Mouse (Mus musculus): ENCODE measurements around the gene Otud5. TPM values are rescaled to one million over a fixed set of nuclear protein-coding genes. Genes with fewer than 3 reads are reported as not detected.

Otud5 gene
- polyA plus RNA-seq (2021; fragmentation: Nextera tagmentation), result 6.5 and 37.5 TPM in 2 replicates
- long read RNA-seq, experiment 1, full-length matches to known transcripts, result 2 of 29 reads
- long read RNA-seq, experiment 1, partial matches to known transcripts, result 16 of 29 reads
- long read RNA-seq, experiment 1, other reads (novel, unspliced or antisense), result 11 of 29 reads
- long read RNA-seq, experiment 2, full-length matches to known transcripts, result 3 of 15 reads
- long read RNA-seq, experiment 2, partial matches to known transcripts, result 8 of 15 reads
- long read RNA-seq, experiment 2, other reads (novel, unspliced or antisense), result 4 of 15 reads

GRCm38 (mm10) chrX:7841163-7842162 lies at the start of gene Otud5:
Otud5 (plus strand) TSS chrX:7841364.

DNA sequence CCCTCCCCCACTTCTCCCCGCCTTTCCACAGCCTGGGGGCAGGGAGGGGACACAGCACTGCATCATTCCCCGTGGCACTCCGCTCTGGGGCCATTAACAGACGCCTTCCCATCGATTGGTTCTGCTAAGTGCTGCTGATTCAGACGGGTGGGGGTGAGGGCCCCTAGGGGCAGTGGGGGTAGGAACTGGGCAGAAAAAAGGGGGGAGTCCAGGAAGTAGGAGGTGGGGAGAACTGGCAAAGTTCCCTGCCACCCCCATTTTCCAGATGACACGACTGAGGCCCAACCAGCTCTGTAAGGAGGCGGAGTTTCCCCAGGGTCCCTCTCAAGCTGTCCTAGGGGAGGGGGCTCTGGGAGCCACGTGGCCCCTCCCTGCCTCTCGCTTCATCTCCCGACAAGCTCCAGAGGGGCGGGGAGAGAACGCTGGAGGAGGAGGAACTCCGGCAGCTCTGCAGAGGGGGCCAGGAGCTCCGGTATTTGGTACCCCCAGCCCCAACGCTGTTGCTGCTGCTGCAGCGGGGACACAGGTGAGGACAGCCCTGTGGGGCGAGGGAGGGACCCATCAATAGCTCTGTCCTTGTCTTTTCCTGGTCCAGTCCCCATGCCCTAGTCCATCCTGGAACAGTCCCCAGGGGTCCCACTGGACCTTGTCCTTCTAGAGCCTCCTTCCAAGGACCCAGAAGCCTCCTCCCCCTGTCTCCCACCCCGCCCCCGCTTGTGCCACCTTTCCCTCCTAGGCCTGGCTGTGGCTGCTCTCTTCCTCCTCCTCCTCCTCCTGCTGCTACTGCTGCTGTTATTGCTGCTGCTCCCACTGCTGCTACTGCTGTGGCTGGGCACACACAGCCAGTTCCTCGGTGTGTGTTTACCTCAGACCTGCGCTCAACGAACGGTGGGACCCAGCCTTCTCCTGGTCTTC lies 19.0 kb upstream of the Otud5 start, which contains the start of gene Kcnd1:
Gene Kcnd1 (plus strand): TSS at position 425 of the 915 bp plus-strand sequence.

DNA sequence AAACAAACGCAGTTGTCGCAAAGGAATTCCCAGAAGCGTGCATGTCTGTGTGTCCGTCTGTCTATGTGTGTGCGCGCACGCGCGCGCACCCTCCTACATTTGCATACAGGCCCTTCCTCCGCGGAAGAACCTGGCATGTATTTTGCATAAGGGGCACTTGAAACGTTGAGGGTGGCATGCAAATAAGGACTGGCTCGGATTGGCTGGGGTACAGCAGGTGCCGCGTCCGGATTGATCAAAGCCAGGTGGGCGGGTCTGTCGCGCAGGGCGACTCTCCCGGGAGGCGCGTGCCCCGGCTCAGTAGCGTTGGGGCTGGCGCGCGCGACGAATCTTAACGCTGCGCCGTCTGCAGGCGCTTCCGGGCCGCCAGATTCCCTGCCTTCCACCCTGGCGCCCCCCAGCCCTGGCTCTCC lies 36.8 kb downstream of the Otud5 start, which contains the start of gene Pim2:
Gene Pim2 (plus strand): TSS at position 256 of the 413 bp plus-strand sequence.

DNA sequence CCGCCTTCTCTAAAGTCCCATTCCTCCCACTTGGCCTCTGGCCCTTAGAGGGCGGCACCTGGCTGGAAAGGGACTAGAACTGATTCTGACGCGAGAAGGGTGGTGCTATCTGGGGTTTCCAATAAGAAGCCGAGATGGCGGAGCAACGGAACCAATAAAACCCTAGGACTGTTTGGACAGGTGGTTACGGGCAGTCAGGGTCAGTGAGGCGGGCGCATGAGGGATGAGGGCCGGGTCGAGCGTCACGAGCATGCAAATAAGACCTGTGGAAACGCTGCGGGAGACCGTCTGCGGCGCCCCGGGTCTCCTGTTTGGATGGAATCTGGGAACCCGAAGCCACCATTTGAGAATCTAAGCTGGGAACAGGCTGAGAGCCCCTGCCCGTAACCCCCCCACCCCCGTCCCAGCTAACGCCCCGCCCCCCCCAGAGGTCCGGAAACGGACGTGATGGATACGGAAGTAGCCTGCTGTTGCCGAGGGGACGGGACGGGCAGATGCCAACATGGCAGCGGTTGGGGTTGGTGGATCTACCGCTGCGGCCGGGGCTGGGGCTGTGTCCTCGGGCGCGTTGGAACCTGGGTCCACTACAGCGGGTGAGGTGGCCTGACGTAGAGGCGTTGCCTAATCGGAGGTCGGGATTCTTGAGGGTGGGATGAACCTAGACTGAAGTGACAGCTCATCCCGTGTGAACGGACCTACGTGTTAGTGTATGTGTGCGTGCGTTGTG lies 42.8 kb downstream of the Otud5 start, which contains the start of gene Slc35a2:
Gene Slc35a2 (plus strand): TSS at position 188 of the 727 bp plus-strand sequence.

GRCm38 (mm10) chrX:7898880-7899874 lies 58.0 kb downstream of the Otud5 start, which contains the start of the genes Pqbp1 and Timm17b:
Pqbp1 (minus strand) TSS chrX:7899269.
Timm17b (plus strand) TSS chrX:7899357.

GRCm38 (mm10) chrX:7907735-7908134 lies 66.6 kb downstream of the Otud5 start, which contains the start of gene Gm10491:
Gm10491 (minus strand) TSS chrX:7907835.

GRCm38 (mm10) chrX:7909242-7909641 lies 68.1 kb downstream of the Otud5 start, which contains the start of gene Gm10490:
Gm10490 (plus strand) TSS chrX:7909542.

GRCm38 (mm10) chrX:7919601-7920383 lies 78.6 kb downstream of the Otud5 start, which contains the start of gene Pcsk1n:
Pcsk1n (plus strand) TSS chrX:7919822.

Other genes with a start within 250 kb of the Otud5 start
- 21.8 and 27.4 TPM in 2 replicates for gene Ccdc22, start 235.8 kb upstream of the Otud5 start, polyA plus RNA-seq (2021; fragmentation: Nextera tagmentation)
- not detected in 2 replicates for gene Cacna1f, start 234.3 kb upstream of the Otud5 start, polyA plus RNA-seq (2021; fragmentation: Nextera tagmentation)
- 229 and 565 TPM in 2 replicates for gene Syp, start 202.9 kb upstream of the Otud5 start, polyA plus RNA-seq (2021; fragmentation: Nextera tagmentation)
- gene Prickle3, start 184.1 kb upstream of the Otud5 start, polyA plus RNA-seq (2021; fragmentation: Nextera tagmentation), result 1.1 and 1.3 TPM in 2 replicates
- 12.5 and 19.4 TPM in 2 replicates for gene Plp2, start 170.0 kb upstream of the Otud5 start, polyA plus RNA-seq (2021; fragmentation: Nextera tagmentation)
- 0.20 and 0.41 TPM in 2 replicates for gene Magix, start 160.1 kb upstream of the Otud5 start, polyA plus RNA-seq (2021; fragmentation: Nextera tagmentation)
- gene Gpkow, start 144.2 kb upstream of the Otud5 start, polyA plus RNA-seq (2021; fragmentation: Nextera tagmentation), result 14.0 and 20.9 TPM in 2 replicates
- 16.0 and 48.4 TPM in 2 replicates for gene Wdr45, start 127.0 kb upstream of the Otud5 start, polyA plus RNA-seq (2021; fragmentation: Nextera tagmentation)
- gene Gm45208, start 119.1 kb upstream of the Otud5 start, polyA plus RNA-seq (2021; fragmentation: Nextera tagmentation), result 0.53 TPM in 1 of 2 replicates, not detected in the other
- 110 and 132 TPM in 2 replicates for gene Praf2, start 112.9 kb upstream of the Otud5 start, polyA plus RNA-seq (2021; fragmentation: Nextera tagmentation)
- 7.5 and 8.8 TPM in 2 replicates for gene Ccdc120, start 90.5 kb upstream of the Otud5 start, polyA plus RNA-seq (2021; fragmentation: Nextera tagmentation)
- gene Tfe3, start 78.8 kb upstream of the Otud5 start, polyA plus RNA-seq (2021; fragmentation: Nextera tagmentation), result 7.3 and 12.4 TPM in 2 replicates
- gene Gripap1, start 51.6 kb upstream of the Otud5 start, polyA plus RNA-seq (2021; fragmentation: Nextera tagmentation), result 35.3 and 40.6 TPM in 2 replicates
- 3.7 and 5.4 TPM in 2 replicates for gene Kcnd1, start 19.1 kb upstream of the Otud5 start, polyA plus RNA-seq (2021; fragmentation: Nextera tagmentation)
- gene Pim2, start 36.9 kb downstream of the Otud5 start, polyA plus RNA-seq (2021; fragmentation: Nextera tagmentation), result 34.2 and 39.8 TPM in 2 replicates
- 17.0 and 19.7 TPM in 2 replicates for gene Slc35a2, start 42.7 kb downstream of the Otud5 start, polyA plus RNA-seq (2021; fragmentation: Nextera tagmentation)
- 64.3 and 77.7 TPM in 2 replicates for gene Pqbp1, start 57.9 kb downstream of the Otud5 start, polyA plus RNA-seq (2021; fragmentation: Nextera tagmentation)
- gene Timm17b, start 58.0 kb downstream of the Otud5 start, polyA plus RNA-seq (2021; fragmentation: Nextera tagmentation), result 52.7 and 64.9 TPM in 2 replicates
- gene Gm10491, start 66.5 kb downstream of the Otud5 start, polyA plus RNA-seq (2021; fragmentation: Nextera tagmentation), result not detected in 2 replicates
- not detected in 2 replicates for gene Gm10490, start 68.2 kb downstream of the Otud5 start, polyA plus RNA-seq (2021; fragmentation: Nextera tagmentation)
- 460 and 1,161 TPM in 2 replicates for gene Pcsk1n, start 78.5 kb downstream of the Otud5 start, polyA plus RNA-seq (2021; fragmentation: Nextera tagmentation)
- gene Eras, start 87.2 kb downstream of the Otud5 start, polyA plus RNA-seq (2021; fragmentation: Nextera tagmentation), result not detected in 2 replicates
- 9.2 and 9.8 TPM in 2 replicates for gene Hdac6, start 106.5 kb downstream of the Otud5 start, polyA plus RNA-seq (2021; fragmentation: Nextera tagmentation)
- gene Gata1, start 136.7 kb downstream of the Otud5 start, polyA plus RNA-seq (2021; fragmentation: Nextera tagmentation), result not detected in 2 replicates
- 0.33 TPM in 1 of 2 replicates, not detected in the other for gene Glod5, start 177.1 kb downstream of the Otud5 start, polyA plus RNA-seq (2021; fragmentation: Nextera tagmentation)
- 7.6 and 9.3 TPM in 2 replicates for gene Suv39h1, start 233.4 kb downstream of the Otud5 start, polyA plus RNA-seq (2021; fragmentation: Nextera tagmentation)
- gene Was, start 249.1 kb downstream of the Otud5 start, polyA plus RNA-seq (2021; fragmentation: Nextera tagmentation), result 0.25 and 0.46 TPM in 2 replicates

Data from left cerebral cortex, adult 6 months (tissue).